Mouse (Mus musculus) adrenal gland (tissue): ENCODE results near the gene Nemf.

ENCODE experiments used
- intact Hi-C: fragments of 180-260 bp; cut with DNase I; formaldehyde crosslinking; loops from one replicate; pipeline ENCODE4 v1.15.1; 2025

Nemf gene

GRCm38 (mm10) chr12:69373850-69374766 is 17.1 kb upstream of the Nemf start:
- intact Hi-C loops: loop anchor here (10.0 kb wide), 2 partner anchors 81 to 201 kb away; no protein-coding TSS in a partner anchor

GRCm38 (mm10) chr12:69372731-69373331 is 15.9 kb upstream of the Nemf start:
- intact Hi-C loops: loop anchor here (10.0 kb wide), 2 partner anchors 82 to 202 kb away; no protein-coding TSS in a partner anchor

- intact Hi-C loops: loop anchor here (10.0 kb wide), 2 partner anchors 83 to 203 kb away; no protein-coding TSS in a partner anchor
Observed at GRCm38 (mm10) chr12:69371854-69372671, 15.1 kb upstream of the Nemf start, which contains the start of the genes Arf6 and Gm9887. Gene Arf6, plus strand, starts transcription at chr12:69372150. Gene Gm9887, minus strand, starts transcription at chr12:69372458.

DNA sequence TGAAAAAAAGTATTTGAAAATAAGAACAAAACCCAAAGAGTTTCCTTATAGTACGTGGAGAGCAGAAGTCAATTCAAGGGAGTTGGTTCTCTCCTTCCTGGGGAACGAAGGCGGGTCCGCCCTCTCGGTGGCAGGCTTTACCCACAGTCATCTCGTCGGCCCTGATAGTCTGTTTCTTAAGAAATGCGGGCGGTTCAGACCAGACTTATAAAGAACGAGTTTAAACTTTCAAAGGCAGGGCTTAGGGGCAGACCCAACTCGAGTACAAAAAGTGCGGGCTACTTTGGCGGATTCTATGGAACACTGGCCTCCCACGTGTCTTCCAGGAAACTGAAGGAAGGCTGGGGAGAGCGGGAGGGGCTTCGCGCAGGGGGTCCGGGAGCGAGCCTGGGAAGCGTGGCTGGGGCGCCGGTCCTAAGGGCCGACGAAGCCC is 14.5 kb upstream of the Nemf start:
- intact Hi-C loops: loop anchor here (10.0 kb wide), 2 partner anchors 83 to 203 kb away; no protein-coding TSS in a partner anchor

GRCm38 (mm10) chr12:69370936-69371335 is 14.0 kb upstream of the Nemf start:
- intact Hi-C loops: loop anchor here (10.0 kb wide), 2 partner anchors 84 to 204 kb away; no protein-coding TSS in a partner anchor

DNA sequence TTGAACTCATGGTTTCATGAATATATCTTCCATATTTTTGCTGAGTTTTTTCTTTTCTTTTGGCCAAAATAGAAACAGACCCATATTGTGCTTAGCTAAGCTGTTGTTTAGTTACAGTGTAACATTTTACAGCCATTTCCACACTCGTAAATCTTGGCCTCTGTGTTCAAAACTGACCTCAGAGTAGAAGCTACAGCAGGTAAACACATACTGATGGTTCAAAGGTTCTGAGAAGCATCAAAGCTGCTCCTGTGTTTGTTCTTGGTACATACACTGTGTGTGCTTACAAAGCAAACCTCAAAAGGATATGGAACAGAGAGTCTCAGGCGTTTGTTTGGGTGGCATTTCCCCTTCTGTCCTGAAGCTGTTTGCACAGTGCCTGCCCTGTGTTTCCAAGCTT is 10.6 kb upstream of the Nemf start:
- intact Hi-C loops: no loop called here

DNA sequence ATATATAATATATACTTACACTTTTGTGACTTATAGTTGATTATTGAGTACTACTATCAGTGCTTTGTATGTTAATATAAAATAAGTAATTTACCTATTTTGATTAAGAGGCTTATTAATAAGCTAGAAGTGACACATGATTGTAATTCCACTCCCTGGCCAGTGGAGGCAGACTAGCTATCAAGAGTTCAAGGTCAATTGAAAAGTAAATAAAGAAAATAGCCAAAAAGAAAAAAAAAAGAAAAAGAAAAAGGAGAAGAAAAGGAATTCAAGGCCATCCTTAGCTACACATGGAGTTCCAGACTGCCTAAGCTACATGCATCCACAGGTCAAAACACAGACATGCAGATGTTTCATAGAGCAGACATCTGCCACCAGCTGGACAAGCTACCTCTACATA is 9.5 kb upstream of the Nemf start:
- intact Hi-C loops: no loop called here

DNA sequence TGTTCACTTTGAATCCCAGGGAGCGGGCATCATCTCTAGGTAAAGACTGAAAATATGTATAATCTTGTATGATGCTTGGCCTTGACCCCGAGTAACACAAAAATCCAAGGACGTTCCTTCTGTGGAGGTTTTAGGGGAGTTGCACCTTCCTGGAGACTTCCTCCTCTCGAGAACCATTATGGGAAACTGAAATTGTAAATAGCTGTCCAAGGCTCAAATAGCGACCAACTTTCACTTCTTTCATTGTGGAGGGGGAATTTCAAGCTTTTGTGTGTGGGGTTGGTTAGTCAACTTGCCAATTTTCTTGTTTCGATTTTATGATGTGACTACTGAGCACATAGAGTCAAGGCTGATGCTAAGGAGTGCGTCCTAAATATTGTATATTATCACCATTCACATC is 8.8 kb upstream of the Nemf start:
- intact Hi-C loops: no loop called here

DNA sequence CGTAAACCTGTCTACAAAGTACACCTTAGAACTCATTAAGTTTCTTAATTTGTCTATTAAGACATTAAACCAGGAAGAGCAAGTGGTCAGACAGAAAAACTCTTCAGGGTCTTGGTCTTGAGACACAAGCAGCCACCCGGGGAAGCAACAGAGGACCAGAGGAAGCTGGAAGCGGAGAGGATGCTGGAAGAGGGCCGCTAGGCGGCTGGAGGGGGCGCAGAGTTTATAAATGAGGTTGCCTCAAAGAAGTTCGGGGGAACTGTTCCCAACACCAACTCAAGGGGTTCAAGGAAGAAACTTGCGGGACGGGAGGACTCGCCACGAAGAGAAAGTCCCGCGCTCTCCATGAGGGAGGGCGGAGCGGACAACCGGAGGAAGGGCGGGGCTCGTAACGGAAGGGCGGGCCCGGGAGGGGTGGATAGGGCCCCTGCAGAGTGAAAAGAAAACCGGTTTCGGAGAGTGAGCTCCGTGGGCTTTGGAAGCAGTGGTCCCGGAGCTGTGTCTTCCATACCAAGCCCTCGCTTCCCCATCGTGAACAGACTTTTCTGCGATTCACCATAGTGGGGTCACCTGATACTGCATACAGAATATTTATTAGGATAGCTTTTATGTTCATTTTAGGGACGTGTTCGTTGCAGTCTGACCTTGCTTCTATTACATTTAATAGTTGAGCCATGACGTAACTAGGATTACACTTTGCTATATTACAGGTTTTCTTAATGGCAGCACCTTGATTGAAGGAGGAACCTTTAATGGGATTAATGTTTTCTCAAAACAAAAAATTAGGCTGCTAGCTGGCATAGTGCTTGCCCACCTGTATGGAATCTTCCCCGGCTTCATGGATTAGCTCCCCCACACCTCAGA is 7.2 kb upstream of the Nemf start:
- intact Hi-C loops: loop anchor here (5.0 kb wide), 1 partner anchor 318 kb away; the partner anchor contains the start of gene Sos2

- intact Hi-C loops: loop anchor here (5.0 kb wide), 1 partner anchor 319 kb away; the partner anchor contains the start of gene Sos2
Observed at GRCm38 (mm10) chr12:69363110-69363509, 6.1 kb upstream of the Nemf start.

DNA sequence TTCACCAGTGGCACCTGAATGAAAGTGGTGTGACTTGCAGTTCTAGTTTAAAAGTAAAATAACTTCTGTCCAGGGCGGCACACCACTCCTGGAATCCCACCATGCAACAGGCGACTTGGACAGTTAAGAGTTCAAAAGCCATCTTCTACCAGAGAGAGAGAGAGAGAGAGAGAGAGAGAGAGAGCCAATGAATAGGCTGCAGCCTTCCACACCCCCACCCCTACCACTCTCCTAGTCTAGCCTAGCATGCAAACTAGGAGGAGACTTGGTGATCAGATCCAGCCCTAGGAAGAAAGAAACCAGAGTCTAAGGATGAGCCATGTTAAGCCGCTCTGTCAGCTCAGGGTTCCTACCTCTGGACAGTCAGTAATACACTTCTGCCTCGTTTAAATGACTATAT is 5.4 kb upstream of the Nemf start:
- intact Hi-C loops: loop anchor here (5.0 kb wide), 1 partner anchor 320 kb away; the partner anchor contains the start of gene Sos2

- intact Hi-C loops: loop anchor here (5.0 kb wide), 1 partner anchor 320 kb away; the partner anchor contains the start of gene Sos2
Observed at GRCm38 (mm10) chr12:69361919-69362318, 5.0 kb upstream of the Nemf start.

DNA sequence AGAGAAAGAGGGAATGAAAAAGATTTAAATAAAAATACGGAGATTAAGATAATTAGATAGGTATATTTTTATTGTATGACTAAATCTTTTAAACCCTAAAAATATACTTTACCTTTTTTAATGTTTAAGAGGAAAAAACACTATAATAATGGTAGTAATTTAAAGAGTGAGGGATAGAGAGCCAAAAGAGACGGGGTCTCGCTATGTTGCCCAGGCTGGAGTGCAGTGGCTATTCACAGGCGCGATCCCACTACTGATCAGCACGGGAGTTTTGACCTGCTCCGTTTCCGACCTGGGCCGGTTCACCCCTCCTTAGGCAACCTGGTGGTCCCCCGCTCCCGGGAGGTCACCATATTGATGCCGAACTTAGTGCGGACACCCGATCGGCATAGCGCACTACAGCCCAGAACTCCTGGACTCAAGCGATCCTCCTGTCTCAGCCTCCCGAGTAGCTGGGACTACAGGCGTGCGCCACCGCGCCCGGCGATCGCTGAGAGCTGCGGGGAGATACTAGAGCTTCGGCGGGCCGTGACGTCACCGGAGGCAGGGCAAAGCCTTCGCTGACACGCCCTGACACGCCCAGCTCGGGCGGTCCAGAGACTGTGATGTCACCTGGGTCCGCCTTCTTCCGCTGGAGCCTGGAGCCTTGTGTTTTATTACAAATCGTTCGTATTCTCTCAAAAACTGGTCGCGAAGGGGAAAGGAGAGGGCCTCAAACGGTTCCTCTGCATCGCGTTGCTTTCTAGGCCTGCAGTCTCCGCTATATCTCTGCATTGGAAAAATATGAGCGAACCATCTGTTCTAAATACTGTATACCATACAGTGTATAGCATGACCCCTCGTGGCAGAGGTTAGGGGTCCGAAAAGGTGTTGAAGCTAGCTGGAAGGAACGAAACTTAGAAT is 4.3 kb upstream of the Nemf start:
- intact Hi-C loops: loop anchor here (5.0 kb wide), 1 partner anchor 321 kb away; the partner anchor contains the start of gene Sos2

DNA sequence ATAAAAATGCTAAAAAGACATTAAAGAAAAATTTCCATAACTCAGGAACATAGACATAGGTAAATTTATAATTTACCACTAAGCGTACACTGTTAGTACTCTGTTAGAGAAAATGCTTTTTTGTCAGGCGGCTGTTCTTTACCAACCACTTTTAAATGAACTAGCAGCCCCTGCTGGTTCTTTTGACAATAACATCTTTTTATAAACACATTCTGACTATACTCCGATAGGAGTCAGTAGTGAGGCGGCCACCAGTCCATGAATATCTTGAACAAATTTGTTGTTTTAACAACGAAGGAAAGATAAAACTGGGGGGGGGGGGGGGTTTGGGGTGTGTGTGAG is 3.7 kb upstream of the Nemf start:
- intact Hi-C loops: loop anchor here (5.0 kb wide), 1 partner anchor 322 kb away; the partner anchor contains the start of gene Sos2

DNA sequence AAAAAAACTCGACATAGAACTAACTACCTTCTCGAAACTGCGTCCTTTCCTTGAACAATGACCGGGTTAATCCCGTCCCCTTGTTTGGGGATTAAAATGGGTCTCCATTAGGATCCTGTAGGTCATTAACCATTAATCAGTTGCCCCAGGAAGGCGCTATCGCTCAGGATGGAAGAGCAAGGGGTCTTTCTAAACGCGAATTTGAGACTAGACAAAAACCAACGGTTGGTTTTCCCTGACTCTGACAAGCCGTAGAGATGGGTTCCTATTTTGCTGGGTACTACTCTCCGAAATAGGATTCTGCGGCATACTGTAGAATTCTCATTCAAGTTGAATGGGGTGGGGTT is 308 bp upstream of the Nemf start:
- intact Hi-C loops: no loop called here

- intact Hi-C loops: loop anchor here (5.0 kb wide), 2 partner anchors 34 to 231 kb away; partner anchors contain the start of gene Vcpkmt
Observed at GRCm38 (mm10) chr12:69351685-69352084, 5.3 kb downstream of the Nemf start.

GRCm38 (mm10) chr12:69349928-69350327 is 7.0 kb downstream of the Nemf start:
- intact Hi-C loops: loop anchor here (5.0 kb wide), 2 partner anchors 33 to 232 kb away; partner anchors contain the start of gene Vcpkmt

DNA sequence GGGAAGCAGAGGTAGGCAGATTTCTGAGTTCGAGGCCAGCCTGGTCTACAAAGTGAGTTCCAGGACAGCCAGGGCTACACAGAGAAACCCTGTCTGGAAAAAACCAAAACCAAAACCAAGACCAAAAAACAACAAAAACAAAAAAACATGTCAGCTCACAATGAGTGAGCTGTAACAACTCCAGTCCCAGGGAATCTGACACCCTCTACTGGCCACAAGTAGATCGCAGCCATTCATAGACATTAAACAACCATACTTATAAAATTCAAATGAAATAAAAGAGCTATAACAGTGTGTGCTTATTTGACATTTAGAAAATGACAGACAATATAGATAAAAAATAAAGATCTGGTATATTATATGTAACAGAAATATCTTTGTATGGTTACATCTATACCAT is 23.4 kb downstream of the Nemf start:
- intact Hi-C loops: no loop called here

GRCm38 (mm10) chr12:69332147-69332546 is 24.8 kb downstream of the Nemf start:
- intact Hi-C loops: no loop called here
